Mouse (Mus musculus) neural tube, embryonic 14.5 days (tissue): Measurements from ENCODE around the gene Lrrc8c. TPM values are rescaled to one million over a fixed set of nuclear protein-coding genes. Genes with fewer than 3 reads are reported as not detected.

Experiments
- ATAC-seq: fragments of 200-750 bp; cut with Nextera tagmentation; 2 replicates; pipeline ENCODE4 v1.8.0; 2017; ENCODE audit warnings: low read depth, mild to moderate bottlenecking, moderate TSS enrichment, moderate library complexity
- H3K27ac ChIP-seq: fragments of 300-500 bp; sonication (generic); 2 replicates; pipeline ENCODE4 v1.5.1; 2014; ENCODE audit warnings: low read depth, mild to moderate bottlenecking, control low read depth, low read length, moderate library complexity, mixed read lengths
- H3K27me3 ChIP-seq: fragments of 300-500 bp; sonication (generic); 2 replicates; pipeline ENCODE4 v1.6.1; 2014; ENCODE audit warnings: low read length; ENCODE audit not compliant: control insufficient read depth, insufficient read depth
- H3K36me3 ChIP-seq: fragments of 300-500 bp; sonication (generic); 2 replicates; pipeline ENCODE4 v1.6.1; 2014; ENCODE audit warnings: low read length, mixed read lengths; ENCODE audit not compliant: control insufficient read depth, insufficient read depth
- H3K4me1 ChIP-seq: fragments of 300-500 bp; sonication (generic); 2 replicates; pipeline ENCODE4 v1.6.1; 2014; ENCODE audit warnings: low read length; ENCODE audit not compliant: control insufficient read depth, insufficient read depth
- H3K4me2 ChIP-seq: fragments of 300-500 bp; sonication (generic); 2 replicates; pipeline ENCODE4 v1.6.1; 2014; ENCODE audit warnings: mild to moderate bottlenecking, low read depth, low read length, control low read depth
- H3K4me3 ChIP-seq: fragments of 300-500 bp; sonication (generic); 2 replicates; pipeline ENCODE4 v1.5.1; 2014; ENCODE audit warnings: low read depth, low read length, control low read depth, mixed read lengths
- H3K9ac ChIP-seq: fragments of 300-500 bp; sonication (generic); replicated peaks from 2 replicates; pipeline ENCODE4 v1.6.1; 2014; ENCODE audit warnings: low read depth, mild to moderate bottlenecking, control low read depth, low read length, mixed read lengths
- H3K9me3 ChIP-seq: fragments of 300-500 bp; sonication (generic); 2 replicates; pipeline ENCODE4 v1.6.1; 2016; ENCODE audit warnings: low read length; ENCODE audit not compliant: control insufficient read depth
- WGBS: fragments of 180-500 bp; shearing (Covaris S2); extraction: QIAGEN DNeasy Blood & Tissue Kit; methylation state at CpG from one replicate; pipeline ENCODE4 v1.1.7; 2014; 5-methylcytosine and 5-hydroxymethylcytosine counted together
- polyA plus RNA-seq: library from polyadenylated mRNA; unstranded; fragments of >200 nt; fragmentation: Nextera tagmentation; extraction: Ambion mirVana; gene quantifications from 2 replicates; pipeline ENCODE4 v1.2.1, GENCODE M21; 2014

Gene Lrrc8c
- polyA plus RNA-seq, 1 experiment from 2014 or later = 14.2 TPM

- Histone ChIP-seq H3K4me3 (no peak overlapping the region), H3K27me3 (no peaks in the 10 kb centered on the region), H3K4me2 (no peak overlapping the region), H3K9me3 (no peaks in the 10 kb centered on the region; the same call in 1 of the 2 replicates), H3K9ac (no peak overlapping the region), H3K36me3 (no peaks in the 10 kb centered on the region), H3K4me1 (no peaks in the 10 kb centered on the region), H3K27ac (no peak overlapping the region)
- no peak for ATAC-seq
- 95% methylated on average over 2 of the region's 2 CpGs for WGBS
Observed at GRCm38 (mm10) chr5:105536172-105536571, 17.0 kb downstream of the Lrrc8c start.

- Histone ChIP-seq H3K4me2 (no peak overlapping the region), H3K9me3 (no peaks in the 10 kb centered on the region; the same call in 1 of the 2 replicates), H3K4me1 (no peaks in the 10 kb centered on the region), H3K9ac (no peak overlapping the region), H3K36me3 (no peaks in the 10 kb centered on the region), H3K27me3 (no peaks in the 10 kb centered on the region), H3K4me3 (no peak overlapping the region), H3K27ac (no peak overlapping the region)
- 84% methylated on average over 11 of the region's 11 CpGs for WGBS
- ATAC-seq = no peak
Observed at GRCm38 (mm10) chr5:105537101-105537723, 18.0 kb downstream of the Lrrc8c start.

DNA sequence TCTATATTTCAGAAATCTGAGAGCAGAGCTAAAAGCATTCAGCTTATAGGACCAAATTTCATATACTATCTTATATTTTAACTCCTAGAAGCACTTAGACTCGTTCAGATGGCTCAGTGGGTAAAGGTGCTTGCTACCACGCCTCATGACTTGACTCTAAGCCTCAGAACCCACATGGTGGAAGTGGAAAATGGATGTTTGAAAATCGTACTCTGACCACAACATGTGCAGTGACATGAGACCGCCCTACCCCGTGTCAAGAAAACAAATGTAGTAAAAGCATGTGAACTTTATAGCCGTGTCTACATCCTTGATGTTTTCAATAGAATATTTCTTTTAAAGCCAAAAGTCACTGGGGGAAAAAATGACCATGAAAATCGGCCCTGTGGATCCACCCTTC, 21.9 kb downstream of the Lrrc8c start:
- Histone ChIP-seq H3K9ac (no peak overlapping the region), H3K27me3 (no peaks in the 10 kb centered on the region), H3K27ac (no peak overlapping the region), H3K4me1 (no peaks in the 10 kb centered on the region), H3K4me2 (no peak overlapping the region), H3K4me3 (no peak overlapping the region), H3K36me3 (no peaks in the 10 kb centered on the region), H3K9me3 (no peaks in the 10 kb centered on the region; the same call in 1 of the 2 replicates)
- WGBS = 92% methylated on average over 7 of the region's 7 CpGs
- ATAC-seq = no peak

GRCm38 (mm10) chr5:105545126-105545525, 25.9 kb downstream of the Lrrc8c start:
- Histone ChIP-seq H3K36me3 (no peaks in the 10 kb centered on the region), H3K4me1 (no peaks in the 10 kb centered on the region), H3K9ac (no peak overlapping the region), H3K27ac (no peak overlapping the region), H3K9me3 (no peaks in the 10 kb centered on the region), H3K27me3 (no peaks in the 10 kb centered on the region), H3K4me2 (no peak overlapping the region), H3K4me3 (no peak overlapping the region)
- 38% methylated on average over 3 of the region's 3 CpGs for WGBS
- ATAC-seq = no peak

GRCm38 (mm10) chr5:105547115-105547514, 27.9 kb downstream of the Lrrc8c start:
- Histone ChIP-seq H3K9ac (no peak overlapping the region), H3K9me3 (no peaks in the 10 kb centered on the region), H3K36me3 (no peaks in the 10 kb centered on the region), H3K4me1 (no peaks in the 10 kb centered on the region), H3K4me2 (no peak overlapping the region), H3K27me3 (no peaks in the 10 kb centered on the region), H3K27ac (no peak overlapping the region), H3K4me3 (no peak overlapping the region)
- 92% methylated on average over 4 of the region's 4 CpGs for WGBS
- ATAC-seq = no peak

DNA sequence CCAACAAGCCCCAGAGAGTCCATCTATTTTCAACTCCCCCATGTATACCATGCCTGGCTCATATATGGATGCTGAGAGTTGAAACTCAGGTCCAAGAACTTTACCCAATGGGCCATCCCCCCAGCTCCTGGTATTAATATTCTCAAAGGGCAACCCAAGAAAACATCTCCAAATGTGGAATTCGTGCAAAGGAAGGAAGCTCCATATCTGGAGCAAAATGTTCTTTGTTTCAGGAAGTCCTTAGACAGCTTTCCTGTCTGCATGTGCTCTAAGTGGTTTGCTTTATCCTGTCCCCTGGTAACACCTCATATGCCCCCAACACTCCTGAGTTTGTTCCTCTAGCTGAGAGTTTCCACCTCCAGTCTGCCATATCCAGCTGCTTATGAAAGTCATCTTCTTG, 32.6 kb downstream of the Lrrc8c start:
- Histone ChIP-seq H3K27ac (no peak overlapping the region), H3K36me3 (no peaks in the 10 kb centered on the region), H3K27me3 (no peaks in the 10 kb centered on the region), H3K4me3 (no peak overlapping the region), H3K9ac (no peak overlapping the region), H3K4me1 (no peaks in the 10 kb centered on the region), H3K9me3 (no peaks in the 10 kb centered on the region), H3K4me2 (no peak overlapping the region)
- no peak for ATAC-seq
- WGBS = 78% methylated on average over 1 of the region's 1 CpGs

GRCm38 (mm10) chr5:105556291-105556690, 37.1 kb downstream of the Lrrc8c start:
- ATAC-seq = no peak
- H3K27me3 ChIP-seq = no peaks in the 10 kb centered on the region
- H3K4me2 ChIP-seq = no peak overlapping the region
- H3K4me1 ChIP-seq = no peaks in the 10 kb centered on the region
- H3K27ac ChIP-seq = no peak overlapping the region
- 92% methylated on average over 6 of the region's 6 CpGs for WGBS
- no peaks in the 10 kb centered on the region for H3K36me3 ChIP-seq
- no peaks in the 10 kb centered on the region for H3K9me3 ChIP-seq
- no peak overlapping the region for H3K4me3 ChIP-seq
- H3K9ac ChIP-seq = no peak overlapping the region

GRCm38 (mm10) chr5:105557346-105557745, 38.2 kb downstream of the Lrrc8c start:
- Histone ChIP-seq H3K4me3 (no peak overlapping the region), H3K27me3 (no peaks in the 10 kb centered on the region), H3K4me1 (no peaks in the 10 kb centered on the region), H3K9ac (no peak overlapping the region), H3K36me3 (no peaks in the 10 kb centered on the region), H3K9me3 (no peaks in the 10 kb centered on the region), H3K27ac (no peak overlapping the region), H3K4me2 (no peak overlapping the region)
- ATAC-seq = no peak
- WGBS = 93% methylated on average over 3 of the region's 3 CpGs

DNA sequence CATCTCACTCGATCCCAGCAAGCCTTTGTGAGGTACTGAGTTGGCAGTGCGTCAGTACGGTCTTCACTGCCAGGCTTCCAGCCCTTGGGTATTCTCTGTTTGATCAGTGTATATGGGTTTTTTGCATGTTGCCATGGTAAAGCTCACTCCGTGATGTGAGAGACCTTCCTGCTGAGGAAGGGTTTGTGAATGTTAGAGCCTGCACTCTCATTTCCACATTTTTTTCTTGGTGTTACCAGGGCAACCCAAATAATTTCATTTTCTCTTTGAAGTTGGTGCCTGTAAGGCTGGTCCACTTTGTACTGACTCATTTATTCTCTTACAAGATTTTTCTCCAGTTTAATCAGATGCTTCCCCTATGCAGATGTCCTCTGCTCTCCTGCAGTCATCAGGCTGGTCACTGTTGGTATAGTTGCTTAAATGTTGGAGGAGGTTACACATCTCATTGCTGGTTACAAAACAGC, 38.6 kb downstream of the Lrrc8c start:
- no peaks in the 10 kb centered on the region for H3K9me3 ChIP-seq
- peak; percentile 44; the same call in 1 of the 2 replicates for ATAC-seq
- H3K4me3 ChIP-seq = no peak overlapping the region
- no peaks in the 10 kb centered on the region for H3K4me1 ChIP-seq
- no peak overlapping the region for H3K4me2 ChIP-seq
- H3K27me3 ChIP-seq = no peaks in the 10 kb centered on the region
- 58% methylated on average over 4 of the region's 4 CpGs for WGBS
- H3K27ac ChIP-seq = no peak overlapping the region
- no peaks in the 10 kb centered on the region for H3K36me3 ChIP-seq
- H3K9ac ChIP-seq = no peak overlapping the region
